24 mouse cellular contexts compared by ENCODE assay signal in genomic region chr16:20464725-20465124, GRCm38 (mm10). TPM values are rescaled to one million over a fixed set of nuclear protein-coding genes. Genes with fewer than 3 reads are reported as not detected.
DNase-seq lines count a peak whose midpoint lies in the region; ATAC-seq and TF ChIP-seq lines count a peak whose summit lies in the region.
"Had no signal": no experiment of that assay in that cellular context is flagged by ENCODE, and none has a peak within 500 bp of the region (broad histone marks: within the 10 kb centered on the region; RNA-seq: fewer than 3 reads in every experiment).

No protein-coding gene starts in this region.

- no peak overlapping the region for H3K4me2 ChIP-seq in heart, embryonic 11.5 days
- no peak overlapping the region for H3K4me2 ChIP-seq in CH12.LX (ENCODE audit: insufficient read depth, low read depth, poor library complexity, severe bottlenecking)

- no peak for TF ChIP-seq POLR2A in CH12.LX (IDR thresholded peaks at IDR 0.05; ENCODE audit: low read depth, low read length)

- TF ChIP-seq RAD21 in CH12.LX (IDR thresholded peaks at IDR 0.05; ENCODE audit: low read depth, low read length), result no peak

- no peak for TF ChIP-seq CTCF in CH12.LX (conservative IDR thresholded peaks at IDR 0.05 in 1 of 2, IDR thresholded peaks at IDR 0.05 in 1 of 2; ENCODE audit: low read depth in 2 of 2, low read length in 2 of 2)

- in situ Hi-C loops in CH12.LX (cut with MboI; ENCODE audit: low pct_ligation_motif_present, low pct_unique_long_range_greater_than_20kb, low sequenced_read_pairs), result no loop called here

- no peak overlapping the region for H3K27ac ChIP-seq in heart, embryonic 11.5 days (ENCODE audit: low read depth, low read length)
- H3K27ac ChIP-seq in CH12.LX (ENCODE audit: insufficient read depth, low read depth), result no peak overlapping the region

- H3K9me3 ChIP-seq in heart, embryonic 11.5 days (replicated peaks; ENCODE audit: control insufficient read depth, low read length), result no peaks in the 10 kb centered on the region
- no peaks in the 10 kb centered on the region for H3K9me3 ChIP-seq in CH12.LX (replicated peaks; ENCODE audit: low read length)
- H3K9me3 ChIP-seq: G1E had no signal

- DNase-seq in heart, adult 11 months, result peak; percentile 36
- DNase-seq in 416B (ENCODE audit: low read depth), result peak; percentile 12
- peak; percentile 44 for DNase-seq in CH12.LX (ENCODE audit: extremely low read depth)
- DNase-seq in induced T-regulatory cell, adult 2 months (ENCODE audit: low read depth), result peak; percentile 11
- DNase-seq in retina, embryonic 14.5 days (ENCODE audit: low spot score), result no peak
- no peak for DNase-seq in liver
- DNase-seq: adrenal gland, adult 2 months; adrenal gland, adult 8-10 months; adrenal gland, postnatal 10 days; adrenal gland, postnatal 14 days; adrenal gland, postnatal 25 days; adrenal gland, postnatal 36 days; B cell, adult 2 months; cerebellum, adult 11 months; cerebellum, adult 11-12 months; cerebellum, adult 18-20 months; cerebellum, adult 2 months; cerebellum, adult 8-10 months had no signal

- dilution Hi-C loops in CH12.LX (cut with MboI; ENCODE audit: extremely low pct_ligation_motif_present, extremely low pct_unique_long_range_greater_than_20kb, low sequenced_read_pairs), result no loop called here

- H3K36me3 ChIP-seq in heart, embryonic 11.5 days (ENCODE audit: control insufficient read depth, insufficient read depth, low read length), result no peaks in the 10 kb centered on the region
- H3K36me3 ChIP-seq in CH12.LX (replicated peaks in 1 of 2; ENCODE audit: control insufficient read depth in 1 of 2, insufficient read depth in 1 of 2, low read length in 1 of 2), result no peaks in the 10 kb centered on the region
- H3K36me3 ChIP-seq: G1E had no signal

- H3K4me3 ChIP-seq in heart, embryonic 11.5 days (ENCODE audit: low read depth, low read length), result no peak overlapping the region
- H3K4me3 ChIP-seq in CH12.LX (replicated peaks in 1 of 3; ENCODE audit: low read depth in 2 of 3, low read length in 2 of 3, poor library complexity in 1 of 3), result no peak overlapping the region

- no peak overlapping the region for H3K9ac ChIP-seq in heart, embryonic 11.5 days (ENCODE audit: low read depth, low read length)
- H3K9ac ChIP-seq in CH12.LX (ENCODE audit: insufficient read depth, low read depth), result no peak overlapping the region

- H3K79me2 ChIP-seq in CH12.LX (replicated peaks; ENCODE audit: control insufficient read depth, extremely low read depth, insufficient read depth, poor library complexity, severe bottlenecking), result no peaks in the 10 kb centered on the region

- no peaks in the 10 kb centered on the region for H3K4me1 ChIP-seq in heart, embryonic 11.5 days (ENCODE audit: control insufficient read depth, insufficient read depth, low read length)
- peaks cover 0 to 4% of the 10 kb centered on the region in 2 experiments; a peak in 1 of 4 replicates for H3K4me1 ChIP-seq in CH12.LX (ENCODE audit: control insufficient read depth in 1 of 2, insufficient read depth in 2 of 2)

- no peak for TF ChIP-seq EP300 in CH12.LX (IDR thresholded peaks at IDR 0.05; ENCODE audit: low read length)

- no peaks in the 10 kb centered on the region for H3K27me3 ChIP-seq in heart, embryonic 11.5 days (ENCODE audit: control insufficient read depth, insufficient read depth, low read length)
- H3K27me3 ChIP-seq in CH12.LX (replicated peaks), result no peaks in the 10 kb centered on the region
- H3K27me3 ChIP-seq: Patski had no signal

- no peak for ATAC-seq in heart, embryonic 11.5 days (replicated peaks; ENCODE audit: insufficient number of reproducible peaks, low FRiP score, low TSS enrichment)
- no peak for ATAC-seq in cerebellum, adult (ENCODE audit: insufficient number of reproducible peaks, low FRiP score, low TSS enrichment)
- ATAC-seq: activated CD4-positive, CD25-positive, alpha-beta regulatory T cell, adult 4 months; CD4-positive, CD25-positive, alpha-beta regulatory T cell, adult 4 months; Patski had no signal

TF ChIP-seq in CH12.LX, 34 proteins besides CTCF, POLR2A, EP300 and RAD21:
- TF ChIP-seq IRF4 (IDR thresholded peaks at IDR 0.05; ENCODE audit: low read depth, low read length) (peak; percentile 46; the same call in 1 of the 2 replicates), USF1 (IDR thresholded peaks at IDR 0.05; ENCODE audit: low read depth, low read length) (no peak), JUND (conservative IDR thresholded peaks at IDR 0.05; ENCODE audit: low read depth, low read length) (peak; percentile 69), JUN (IDR thresholded peaks at IDR 0.05; ENCODE audit: insufficient read depth, low read depth, low read length) (peak; percentile 55), BHLHE40 (IDR thresholded peaks at IDR 0.05; ENCODE audit: low read depth, low read length) (no peak), USF2 (conservative IDR thresholded peaks at IDR 0.05; ENCODE audit: low read depth, low read length) (no peak)

RNA-seq across cellular contexts. Expression of gene Eif2b5, which starts 33.9 kb away (rescaled TPM):
- polyA plus RNA-seq in heart, embryonic 11.5 days (2014; fragmentation: Nextera tagmentation; extraction: Ambion mirVana), result 83.3 and 96.1 TPM in 2 replicates
- total RNA-seq in CH12.LX (2012; rRNA removed) (179 and 208 TPM in 2 replicates), CH12.LX (2014; rRNA removed) (183 and 203 TPM in 2 replicates)
- 139 and 151 TPM in 2 replicates for polyA plus RNA-seq in CH12.LX (2012; ENCODE audit: insufficient read length, low read depth)

RNA-seq across cellular contexts. Expression of gene Abcc5, which starts 38.5 kb away (rescaled TPM):
- 54.6 and 66.1 TPM in 2 replicates for polyA plus RNA-seq in heart, embryonic 11.5 days (2014; fragmentation: Nextera tagmentation; extraction: Ambion mirVana)
- total RNA-seq in CH12.LX (2012; rRNA removed) (21.0 and 23.4 TPM in 2 replicates), CH12.LX (2014; rRNA removed) (23.8 and 27.1 TPM in 2 replicates)
- 25.8 and 28.6 TPM in 2 replicates for polyA plus RNA-seq in CH12.LX (2012; ENCODE audit: insufficient read length, low read depth)

RNA-seq across cellular contexts. Expression of gene Dvl3, which starts 52.1 kb away (rescaled TPM):
- 32.2 and 34.8 TPM in 2 replicates for polyA plus RNA-seq in heart, embryonic 11.5 days (2014; fragmentation: Nextera tagmentation; extraction: Ambion mirVana)
- 7.6 and 7.7 TPM in 2 replicates for total RNA-seq in CH12.LX (2012; rRNA removed)
- 1.8 and 1.9 TPM in 2 replicates for total RNA-seq in CH12.LX (2014; rRNA removed)
- 14.8 and 16.9 TPM in 2 replicates for polyA plus RNA-seq in CH12.LX (2012; ENCODE audit: insufficient read length, low read depth)

Comparison
In these comparisons a context has a peak if more than half of its experiments do, and no peak if none do; other contexts are left out.
1. DNase-seq: peak in heart, adult 11 months (single experiment), 416B (single experiment), CH12.LX (single experiment) and induced T-regulatory cell, adult 2 months (single experiment); none in retina, embryonic 14.5 days (single experiment) and liver (single experiment).